Comparison of ENCODE assay signal across 8 mouse cellular contexts in genomic region chr13:89543003-89543402, GRCm38 (mm10). TPM values are rescaled to one million over a fixed set of nuclear protein-coding genes. Genes with fewer than 3 reads are reported as not detected.
DNase-seq lines count a peak whose midpoint lies in the region; TF ChIP-seq lines count a peak whose summit lies in the region.

No protein-coding gene starts in this region.

- H3K4me3 ChIP-seq in heart, embryonic 10.5 days = peak overlapping the region; percentile 72; the same call in 1 of the 2 replicates
- H3K4me3 ChIP-seq in left cerebral cortex, adult 2 months = no peak overlapping the region

- no peak overlapping the region for H3K27ac ChIP-seq in heart, embryonic 10.5 days
- H3K27ac ChIP-seq in left cerebral cortex, adult 2 months = no peak overlapping the region

- no peaks in the 10 kb centered on the region for H3K27me3 ChIP-seq in heart, embryonic 10.5 days (ENCODE audit: insufficient read depth, poor library complexity, severe bottlenecking)

- WGBS in heart, embryonic 10.5 days = 4% methylated on average over 3 of the region's 3 CpGs

- DNase-seq in heart, embryonic 10.5 days (ENCODE audit: low spot score) = no peak
- DNase-seq in heart, postnatal 36 days = no peak
- DNase-seq in urinary bladder, postnatal 14 days (ENCODE audit: low spot score) = peak; percentile 7
- DNase-seq in urinary bladder, postnatal 25 days (ENCODE audit: low spot score) = no peak
- peak; percentile 87 for DNase-seq in embryo, embryonic 10.5 days (ENCODE audit: low spot score)
- DNase-seq in left cerebral cortex, adult 2 months (ENCODE audit: extremely low spot score in 1 of 2, low spot score in 2 of 2) = peak in 1 of 2 experiments; percentile 18
- peak; percentile 83 for DNase-seq in retina, postnatal 1 day
- no peak for DNase-seq in testis, postnatal 14 days (ENCODE audit: low spot score)

- intact Hi-C loops in heart, postnatal 36 days (cut with DNase I) = no loop called here
- intact Hi-C loops in left cerebral cortex, adult 2 months (cut with DNase I) = no loop called here

- no peaks in the 10 kb centered on the region for H3K9me3 ChIP-seq in heart, embryonic 10.5 days

- TF ChIP-seq CTCF in left cerebral cortex, adult 2 months (IDR thresholded peaks at IDR 0.05) = peak; percentile 98

- H3K36me3 ChIP-seq in heart, embryonic 10.5 days = no peaks in the 10 kb centered on the region

- peaks cover 20% of the 10 kb centered on the region for H3K4me1 ChIP-seq in heart, embryonic 10.5 days

RNA-seq across cellular contexts. Expression of gene Hapln1, which starts 3.4 kb away (rescaled TPM):
- 62.0 and 87.6 TPM in 2 replicates for polyA plus RNA-seq in heart, embryonic 10.5 days (2016; fragmentation: Nextera tagmentation; extraction: Ambion mirVana)
- under 1 TPM; 0.30 to 0.44 TPM for total RNA-seq in heart, postnatal 36 days (2021)
- total RNA-seq in left cerebral cortex, adult 2 months (2021) = 10 to 100 TPM; 20.3 to 23.7 TPM

Comparison
In these comparisons a context has a peak if more than half of its experiments do, and no peak if none do; other contexts are left out.
1. DNase-seq: peak in urinary bladder, postnatal 14 days (single experiment), embryo, embryonic 10.5 days (single experiment) and retina, postnatal 1 day (single experiment); none in heart, embryonic 10.5 days (single experiment), heart, postnatal 36 days (0 of 2), urinary bladder, postnatal 25 days (single experiment) and testis, postnatal 14 days (single experiment).
2. RNA of gene Hapln1, which starts 3.4 kb away (total RNA-seq): 20.3 to 23.7 TPM in left cerebral cortex, adult 2 months; 0.30 to 0.44 TPM in heart, postnatal 36 days; every median in the first group is over 10 times any median in the second.